Mouse (Mus musculus): Measurements from ENCODE around the gene Gm43191.
"Not testable (repeated sequence)": the region's sequence is repeated elsewhere in the genome, so short reads cannot be mapped to it uniquely, and the experiment has no call there.

Gm43191 gene

DNA sequence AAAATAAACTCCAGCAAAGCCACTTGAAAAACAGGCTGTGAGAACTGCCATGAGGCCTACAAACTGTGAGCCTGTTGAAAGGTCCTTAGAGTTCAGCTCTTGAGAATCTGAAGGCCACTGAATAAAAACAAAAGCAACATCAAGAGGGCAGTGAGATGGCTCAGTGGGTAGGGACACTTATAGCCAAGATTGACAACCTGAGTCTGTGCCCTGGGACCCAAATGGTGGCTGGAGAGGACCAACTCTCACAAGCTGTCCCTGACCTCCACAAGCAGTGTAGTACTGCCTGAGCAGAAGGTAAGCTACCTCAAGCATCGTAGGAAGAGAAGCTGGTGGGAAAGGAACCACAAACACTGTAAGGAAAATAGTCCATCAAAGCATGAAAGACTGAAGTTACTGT lies at the start of gene Gm43191:
Gm43191 (minus strand) TSS at position 101 of the 400 bp plus-strand sequence.
- no peak for DNase-seq (ENCODE audit: low read depth, low spot score)

DNA sequence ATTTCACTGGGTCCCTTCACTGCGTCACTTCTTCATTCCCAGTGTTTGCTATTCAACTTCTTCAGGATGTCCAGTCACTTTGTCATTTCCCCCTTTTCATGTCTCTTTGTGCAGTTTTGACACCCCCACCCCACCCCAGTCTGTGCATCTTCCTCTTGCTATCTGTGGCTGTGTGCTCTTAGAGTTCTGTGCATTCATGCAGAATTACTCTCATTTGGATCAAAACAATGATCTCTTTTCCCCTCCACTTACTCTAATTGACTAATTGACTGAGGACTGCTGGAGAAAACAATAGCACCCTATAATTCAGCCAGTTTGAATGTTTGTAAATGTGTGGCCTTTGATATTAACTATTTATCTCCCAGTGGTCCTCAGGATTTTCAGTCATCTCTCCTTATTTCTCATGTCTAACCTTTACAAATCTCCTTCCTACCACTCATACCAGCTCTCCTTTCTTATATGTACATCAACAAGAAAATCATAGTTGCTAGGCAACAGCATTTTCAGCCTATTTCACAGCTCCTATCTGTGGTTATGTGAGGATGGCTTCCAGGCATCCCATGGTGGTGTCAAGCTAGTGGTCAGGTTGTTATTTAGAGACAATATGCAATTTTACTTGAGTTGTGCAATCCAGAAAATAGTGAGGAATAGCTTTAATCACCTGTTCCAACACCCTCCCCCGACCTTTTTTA lies 48.6 kb upstream of the Gm43191 start:
- DNase-seq (ENCODE audit: low read depth, low spot score): no peak

DNA sequence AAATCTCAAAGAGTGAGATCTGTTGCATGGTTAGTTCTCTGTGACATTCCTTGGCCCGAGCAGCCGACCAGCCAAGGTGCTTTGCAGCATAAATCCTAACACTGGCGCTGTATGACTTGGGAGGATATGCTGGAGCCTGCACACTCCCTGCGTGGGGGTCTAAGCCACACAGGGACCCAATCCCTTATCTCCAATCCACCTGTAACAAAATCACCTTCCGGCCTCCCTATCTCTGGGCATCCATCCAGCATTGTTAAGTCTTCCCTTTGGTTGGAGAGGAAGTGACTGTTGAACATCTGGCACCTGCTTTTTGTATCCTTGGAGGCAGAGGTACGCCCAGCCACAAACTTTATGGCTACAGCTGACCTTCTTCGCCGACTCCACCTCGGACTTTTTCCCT lies 45.7 kb upstream of the Gm43191 start:
- no peak for DNase-seq (ENCODE audit: low read depth, low spot score)

DNA sequence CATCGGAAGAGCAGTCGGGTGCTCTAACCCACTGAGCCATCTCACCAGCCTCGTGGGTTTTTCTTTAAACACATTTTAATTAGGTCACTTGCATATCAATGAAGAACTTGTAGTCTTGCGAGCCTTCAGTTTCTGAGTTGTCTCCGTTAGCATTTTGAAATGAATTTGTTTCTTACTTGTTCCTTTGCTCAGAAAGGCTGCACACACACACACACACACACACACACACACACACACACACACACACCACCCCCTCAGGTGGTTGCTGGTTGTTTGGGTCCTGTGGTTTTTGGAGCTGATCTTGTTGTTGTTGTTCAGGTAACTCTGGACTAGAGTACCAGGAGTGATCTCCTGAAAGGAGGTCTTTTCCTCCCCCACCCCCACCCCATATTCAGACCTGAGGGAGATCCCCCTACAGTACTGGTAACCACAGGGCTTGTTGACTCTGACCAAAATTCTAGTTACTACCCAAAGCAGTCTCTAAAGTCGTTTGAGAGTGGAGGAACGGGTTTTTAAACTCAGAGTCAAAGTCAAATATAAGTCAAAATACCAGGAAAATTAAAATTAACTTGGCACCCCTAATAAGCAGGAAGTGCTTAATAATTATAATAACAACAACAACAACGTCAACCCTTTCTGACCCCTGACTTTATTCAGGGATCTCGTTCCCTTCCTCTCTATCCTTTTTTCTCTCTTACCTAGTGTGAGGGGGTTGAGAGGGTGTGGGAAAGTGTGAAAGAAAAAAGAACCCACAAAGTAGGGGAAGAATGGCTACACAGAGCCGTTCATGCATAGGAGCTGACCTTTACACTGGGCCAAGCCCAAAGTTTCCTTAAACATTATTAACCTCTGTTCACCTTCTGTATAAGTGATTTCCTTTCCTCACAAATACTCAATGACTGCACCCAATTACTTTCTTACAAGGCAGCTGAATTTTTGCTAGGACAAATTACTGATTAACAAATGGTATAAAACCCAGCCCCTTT lies 42.7 kb upstream of the Gm43191 start:
- DNase-seq (ENCODE audit: low read depth, low spot score): no peak

DNA sequence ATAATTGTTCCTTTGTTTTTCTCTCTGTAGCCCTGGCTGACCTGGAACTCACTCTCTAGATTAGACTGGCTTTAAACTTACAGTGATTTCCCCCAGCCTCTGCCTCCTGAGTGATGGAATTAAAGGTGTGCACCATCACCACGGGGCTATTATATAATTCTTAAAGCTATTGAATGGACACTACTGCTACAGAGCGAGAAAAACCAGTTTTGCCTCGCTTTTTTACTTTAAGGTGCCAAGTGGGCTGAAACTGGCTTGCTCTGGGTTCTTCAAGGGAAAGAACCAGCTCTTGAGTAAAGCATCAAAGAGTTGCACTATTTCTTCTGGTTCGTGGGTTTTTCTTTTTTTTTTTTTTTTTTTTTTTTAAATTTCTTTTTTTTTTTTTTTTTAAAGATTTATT lies 41.9 kb upstream of the Gm43191 start:
- DNase-seq (ENCODE audit: low read depth, low spot score): no peak

DNA sequence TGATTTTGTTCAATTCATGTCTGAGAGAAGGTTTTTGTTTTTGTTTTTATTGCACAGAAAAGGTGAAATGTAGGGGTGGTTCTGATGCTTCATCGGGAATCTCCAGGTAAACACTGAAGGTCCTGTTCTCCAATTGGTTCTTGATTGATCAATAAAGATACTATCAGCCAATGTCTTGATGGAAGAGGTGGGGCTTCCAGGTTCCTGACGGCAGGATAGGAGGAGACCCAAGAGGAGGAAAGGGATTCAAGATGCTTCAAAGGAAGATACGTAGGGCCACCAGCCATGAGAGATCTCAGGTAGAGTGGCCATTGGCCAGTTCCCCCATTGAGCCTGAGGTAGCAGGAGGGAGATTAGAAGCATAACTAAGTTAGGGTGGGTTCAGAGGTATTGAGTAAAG lies 37.9 kb upstream of the Gm43191 start:
- no peak for DNase-seq (ENCODE audit: low read depth, low spot score)

DNA sequence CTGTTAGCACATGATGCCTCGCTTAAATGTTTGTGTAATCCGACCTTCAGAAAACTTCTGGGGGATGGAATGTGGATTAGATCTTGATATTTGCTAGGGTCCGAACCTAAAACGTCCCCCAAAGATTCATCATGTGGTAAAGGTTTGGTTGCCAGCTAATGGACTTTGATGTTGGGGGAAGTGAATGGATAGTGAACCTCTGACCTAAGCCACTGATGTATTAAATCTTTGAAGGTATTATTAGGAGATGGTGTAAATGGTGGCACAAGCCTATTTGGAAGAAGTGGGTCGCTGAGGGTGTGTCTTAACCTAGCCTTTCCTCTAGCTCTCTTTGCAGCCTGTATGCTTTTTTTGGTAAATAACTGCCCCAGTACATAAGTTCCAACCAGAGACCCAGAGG lies 32.0 kb upstream of the Gm43191 start:
- DNase-seq (ENCODE audit: low read depth, low spot score): no peak

DNA sequence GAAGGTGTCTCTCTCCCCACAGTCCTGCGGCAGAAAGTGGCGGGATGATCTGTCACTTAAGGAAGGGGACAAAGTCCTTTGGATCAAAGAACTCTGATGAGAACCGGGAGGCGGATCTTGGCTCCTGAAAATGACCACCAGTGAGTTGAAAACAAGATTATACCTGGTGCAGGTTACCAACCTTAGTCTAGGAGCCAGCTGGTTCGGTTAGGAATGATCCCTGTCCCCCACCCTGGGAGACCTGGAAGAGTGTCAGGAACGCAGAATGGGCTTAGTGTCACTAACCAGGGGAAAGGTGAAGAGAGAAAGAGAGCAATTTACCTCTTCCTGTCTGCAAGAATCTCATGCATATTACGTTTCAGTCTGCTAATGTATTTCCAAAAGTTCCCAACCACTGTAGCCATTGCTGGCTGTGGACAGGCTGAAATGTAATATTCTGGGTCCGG lies 31.4 kb upstream of the Gm43191 start, which contains the start of gene Slc35a3:
Slc35a3 (minus strand) TSS at position 396 of the 446 bp plus-strand sequence.
- no peak for DNase-seq (ENCODE audit: low read depth, low spot score)

DNA sequence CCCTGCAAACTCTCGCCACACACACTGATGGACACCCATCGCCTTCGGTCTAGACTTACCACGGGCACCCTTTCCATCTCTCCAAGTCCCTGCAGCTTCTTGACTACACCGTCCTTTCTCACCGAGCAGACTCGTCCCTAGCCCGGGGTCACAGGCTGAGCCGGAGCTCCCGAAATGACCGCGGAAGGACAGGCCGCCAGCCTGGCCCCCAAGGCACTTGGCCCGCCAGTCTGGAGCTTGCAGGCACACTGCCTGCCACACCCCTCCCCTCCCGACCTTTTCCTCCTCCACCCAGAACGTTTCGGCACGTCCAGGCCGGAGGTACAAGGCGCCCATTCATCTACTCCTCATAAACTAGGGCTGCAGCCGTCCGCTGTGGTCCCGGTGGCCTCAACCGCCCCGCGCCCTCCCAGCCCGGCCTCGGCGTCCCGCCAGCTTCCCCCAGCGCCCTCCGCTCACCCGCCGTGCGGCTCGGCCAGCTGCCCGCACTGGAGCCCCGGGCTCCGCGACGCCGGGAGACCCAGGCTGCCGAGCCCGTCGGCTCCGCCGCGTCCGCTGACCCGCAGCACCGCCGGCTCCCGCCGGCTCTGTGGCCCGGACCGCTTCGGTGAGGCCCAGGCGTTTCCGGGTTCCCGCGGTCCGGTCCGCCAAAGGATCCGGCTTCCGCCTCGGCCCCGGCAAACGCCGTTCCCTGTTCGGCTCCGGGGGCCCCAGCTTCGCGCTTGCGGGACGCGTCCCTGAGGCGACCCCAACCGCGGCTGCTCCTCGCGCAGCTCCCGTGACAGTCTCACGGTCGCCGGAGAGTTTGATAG lies 30.8 kb upstream of the Gm43191 start:
- no peak for DNase-seq (ENCODE audit: low read depth, low spot score)

DNA sequence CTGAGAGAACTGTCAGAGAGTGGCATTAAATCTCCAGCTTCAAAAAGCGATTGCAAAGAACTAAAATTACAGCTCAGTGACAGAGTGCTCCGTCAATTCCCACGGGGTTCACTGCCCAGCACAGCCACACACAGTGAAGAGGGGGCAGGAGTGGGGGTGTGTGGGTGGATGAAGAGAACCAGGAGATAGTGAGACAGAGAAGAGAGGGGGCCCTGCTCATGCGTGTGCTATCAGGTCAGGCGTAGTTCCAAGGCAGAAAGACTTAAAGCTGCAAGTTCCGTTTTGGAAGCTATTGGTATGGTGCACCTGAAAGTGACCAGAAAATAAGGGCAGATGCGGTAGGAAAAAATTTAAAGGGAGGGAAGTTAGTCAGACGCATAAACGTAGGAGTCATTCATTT lies 29.9 kb upstream of the Gm43191 start:
- DNase-seq (ENCODE audit: low read depth, low spot score): no peak

DNA sequence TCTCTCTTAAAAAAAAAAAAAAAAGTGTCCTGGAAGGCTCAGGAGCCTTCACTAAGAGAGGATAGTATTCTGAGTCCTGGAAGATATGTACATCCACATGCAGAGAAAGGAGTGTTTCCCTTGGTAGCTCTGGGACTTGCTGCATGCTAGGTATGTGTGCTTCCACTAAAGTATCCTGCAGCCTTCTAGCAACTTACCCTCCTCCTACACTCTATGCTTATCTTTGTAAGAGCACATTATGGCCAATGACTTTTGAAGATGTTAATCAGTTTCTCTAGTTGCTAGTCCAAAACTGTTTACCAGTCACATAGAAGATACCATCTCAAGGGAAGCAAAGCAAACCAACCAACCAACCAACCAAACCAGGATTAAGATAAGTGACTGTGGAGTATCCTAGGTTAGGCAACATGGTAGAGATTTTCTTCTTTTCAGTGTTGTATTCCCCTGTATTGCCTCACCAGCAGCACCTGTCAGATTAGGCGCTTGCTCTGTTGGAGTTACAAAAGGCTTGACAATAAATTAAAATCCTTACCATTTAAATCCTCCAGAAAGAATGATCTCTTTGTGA lies 24.7 kb upstream of the Gm43191 start:
- no peak for DNase-seq (ENCODE audit: low read depth, low spot score)

DNA sequence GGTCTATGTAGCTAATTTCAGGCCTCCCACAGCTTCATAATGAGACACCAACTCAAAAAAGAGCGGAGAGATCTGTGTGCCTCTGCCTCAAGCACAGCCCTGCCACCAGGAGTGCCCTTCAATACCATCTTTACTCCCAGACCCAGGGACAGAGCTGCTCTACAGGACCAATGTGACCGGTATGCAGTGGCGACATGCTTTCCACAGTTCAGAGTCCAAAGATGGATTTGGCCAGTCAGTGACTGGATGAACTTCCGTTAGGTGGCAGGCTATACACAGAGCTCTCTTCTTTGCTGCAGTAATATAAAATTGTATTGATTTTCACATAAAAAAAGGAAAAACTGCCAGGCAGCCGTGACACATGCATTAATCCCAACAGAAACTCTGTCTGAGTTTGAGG lies 22.8 kb upstream of the Gm43191 start:
- no peak for DNase-seq (ENCODE audit: low read depth, low spot score)

DNA sequence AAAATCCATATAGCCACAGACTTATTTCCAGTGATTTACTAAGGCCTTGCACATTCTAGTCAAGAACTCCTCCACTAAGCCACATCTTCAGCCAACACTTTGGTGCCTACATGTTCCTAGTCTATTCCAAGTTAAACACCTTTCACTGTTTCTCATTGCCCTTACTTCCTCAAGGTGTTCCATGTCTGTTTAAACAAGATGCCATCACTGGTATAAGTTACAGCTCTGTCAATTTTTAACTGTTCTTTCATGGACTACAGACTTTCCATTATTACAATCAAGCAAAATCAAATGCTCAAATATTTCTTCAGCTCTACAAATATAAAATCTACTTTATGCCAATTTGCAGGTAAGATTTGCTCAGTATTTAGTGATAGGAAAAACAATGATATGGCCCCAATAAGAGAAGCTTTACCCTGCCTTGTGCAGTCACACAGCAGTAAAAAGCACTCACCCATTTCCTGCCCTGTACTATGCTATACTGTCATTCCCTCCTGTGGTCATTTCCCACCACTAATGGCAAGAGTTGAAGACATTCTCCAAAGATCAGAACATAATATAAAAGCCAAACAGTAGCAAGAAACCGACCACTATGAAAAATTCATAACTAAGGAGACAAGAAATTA lies 21.7 kb upstream of the Gm43191 start:
- no peak for DNase-seq (ENCODE audit: low read depth, low spot score)

DNA sequence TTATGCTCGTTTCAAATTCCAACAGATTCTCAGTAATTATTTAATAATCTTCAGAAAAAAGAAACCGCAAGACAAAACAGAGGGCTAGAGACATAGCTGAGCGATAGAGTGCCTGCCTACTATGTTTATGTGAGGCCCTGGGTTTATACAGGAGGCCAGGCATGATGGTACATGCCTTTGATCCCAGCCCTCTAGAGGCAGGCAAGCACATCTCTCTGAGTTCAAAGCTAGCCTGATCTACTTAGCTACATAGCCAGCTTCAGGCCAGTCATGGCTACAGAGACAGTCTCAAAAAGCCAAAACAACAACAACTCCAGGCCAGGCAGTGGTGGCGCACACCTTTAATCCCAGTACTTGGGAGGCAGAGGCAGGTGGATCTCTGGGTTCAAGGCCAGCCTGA lies 20.5 kb upstream of the Gm43191 start:
- no peak for DNase-seq (ENCODE audit: low read depth, low spot score)

DNA sequence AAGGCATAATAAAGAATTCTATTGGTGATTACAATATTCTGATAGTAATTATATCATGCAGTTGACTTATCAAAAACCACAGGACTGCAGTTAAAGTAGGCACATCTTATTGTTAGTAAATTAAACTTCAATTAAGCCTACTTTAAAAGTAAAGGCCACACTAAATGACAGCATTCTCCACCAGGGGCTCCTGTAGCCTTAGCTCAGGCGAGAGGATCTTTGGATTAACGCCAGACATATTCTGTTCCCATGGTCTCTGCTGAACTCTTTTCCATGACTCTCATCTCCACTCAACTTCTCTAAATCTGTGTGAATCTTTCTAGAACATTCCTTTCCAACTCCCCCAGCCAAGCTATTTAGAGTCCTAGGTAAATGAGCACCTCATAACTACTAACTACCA lies 17.7 kb upstream of the Gm43191 start:
- no peak for DNase-seq (ENCODE audit: low read depth, low spot score)

DNA sequence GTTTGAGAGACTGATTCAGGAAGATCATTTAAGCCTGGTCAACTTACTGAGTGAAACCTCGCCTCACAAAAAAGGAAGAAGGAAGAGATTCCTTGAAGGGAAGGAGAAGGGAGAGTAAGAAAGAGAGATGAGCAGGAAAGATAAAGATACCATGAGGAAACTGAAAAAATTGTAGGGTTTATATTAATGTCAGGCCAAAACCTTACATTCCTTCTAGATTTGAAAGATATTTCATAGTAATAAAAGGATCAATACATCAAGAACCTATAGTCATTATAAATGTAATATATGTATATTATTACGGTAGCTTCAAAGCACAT lies 14.6 kb upstream of the Gm43191 start:
- DNase-seq (ENCODE audit: low read depth, low spot score): no peak

DNA sequence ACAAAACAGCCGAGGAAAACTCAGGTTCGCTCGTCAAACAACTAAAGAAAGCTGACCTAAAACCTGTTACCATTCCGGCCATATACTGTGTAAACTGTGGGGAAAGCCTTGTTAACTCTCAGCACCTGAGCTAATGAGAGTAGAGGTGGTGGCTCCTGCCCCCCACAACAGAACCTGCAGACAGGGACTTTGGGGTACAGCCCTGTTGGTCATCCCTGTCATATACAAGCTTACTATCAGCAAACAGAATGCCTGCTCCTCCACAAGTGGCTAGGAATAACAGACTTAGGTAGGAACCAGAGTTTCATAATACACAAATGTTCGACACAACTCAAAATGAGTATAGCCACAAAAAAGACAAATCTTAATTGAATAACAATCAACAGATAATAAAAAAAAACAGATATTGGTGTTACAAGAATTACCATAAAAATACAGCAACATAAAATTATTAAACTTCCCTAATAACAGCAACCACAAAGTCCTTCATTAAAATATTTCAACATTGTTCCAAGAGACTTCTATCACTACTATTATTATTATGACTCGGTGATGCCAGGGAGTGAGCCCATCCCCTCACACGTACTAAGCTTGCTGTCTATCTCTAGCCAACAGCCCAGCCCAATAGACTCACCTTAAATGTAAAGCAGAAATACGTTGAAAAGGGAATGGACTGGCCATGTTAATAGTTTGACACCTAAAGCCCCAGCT lies 14.1 kb upstream of the Gm43191 start:
- no peak for DNase-seq (ENCODE audit: low read depth, low spot score)

DNA sequence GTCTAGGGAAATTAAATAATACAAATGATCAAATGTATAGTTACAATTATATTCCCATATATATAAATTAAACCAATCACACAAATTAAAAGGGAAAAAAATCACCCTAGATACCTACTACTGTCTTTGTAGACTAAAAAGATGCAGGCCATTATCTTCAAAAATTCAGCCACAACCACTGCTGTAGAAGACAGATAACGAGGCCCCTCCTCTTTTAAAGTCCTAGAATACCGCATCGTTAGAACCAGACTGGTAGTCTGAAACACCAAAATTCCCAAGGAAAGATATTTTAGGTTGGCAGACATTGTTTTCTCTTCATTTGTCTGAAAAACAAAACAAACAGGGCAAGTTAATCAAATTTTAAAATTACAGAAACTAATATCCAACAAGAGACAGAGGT lies 13.3 kb upstream of the Gm43191 start:
- no peak for DNase-seq (ENCODE audit: low read depth, low spot score)

DNA sequence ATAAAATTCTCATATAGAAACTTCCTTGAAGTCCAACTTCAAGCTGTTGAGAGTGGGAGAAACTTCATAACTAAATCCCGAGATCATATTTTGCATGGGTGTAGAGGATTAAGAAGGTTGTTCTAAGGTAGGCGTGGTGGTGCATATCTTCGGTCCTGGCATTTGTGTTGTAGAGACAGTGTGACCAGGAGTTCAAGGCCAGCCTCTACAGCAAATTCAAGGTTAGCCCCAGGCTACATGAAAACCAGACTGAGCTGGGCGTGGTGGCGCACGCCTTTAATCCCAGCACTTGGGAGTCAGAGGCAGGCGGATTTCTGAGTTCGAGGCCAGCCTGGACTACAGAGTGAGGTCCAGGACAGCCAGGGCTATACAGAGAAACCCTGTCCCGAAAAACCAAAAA lies 16.8 kb downstream of the Gm43191 start:
- DNase-seq (ENCODE audit: low read depth, low spot score): not testable (repeated sequence)

DNA sequence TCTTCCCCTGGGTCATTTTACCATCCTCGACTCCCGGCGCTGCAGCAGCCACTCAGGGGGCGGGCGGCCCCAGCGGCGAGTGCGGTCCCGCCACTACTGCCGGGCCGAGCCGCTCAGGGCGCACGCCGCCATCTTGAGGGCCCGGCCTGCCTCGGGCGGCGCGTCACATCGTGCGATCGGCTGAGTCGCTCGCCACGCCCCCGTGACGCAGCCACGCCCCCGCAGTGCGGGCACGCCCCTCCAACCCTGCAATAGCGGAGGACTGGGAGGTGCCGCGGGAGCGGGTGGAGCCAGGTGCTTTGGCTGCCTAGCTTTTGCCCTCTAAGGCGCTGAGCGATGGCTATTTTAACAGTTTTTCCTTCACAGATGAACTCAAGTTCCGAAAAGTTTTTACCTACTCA lies 18.6 kb downstream of the Gm43191 start, which contains the start of gene Mfsd14a:
Mfsd14a (minus strand) TSS at position 215 of the 401 bp plus-strand sequence.
- DNase-seq (ENCODE audit: low read depth, low spot score): peak; percentile 88

Measured in WW6 (cell line).